ENCODE assay signal across 19 mouse cellular contexts in the genomic region with DNA sequence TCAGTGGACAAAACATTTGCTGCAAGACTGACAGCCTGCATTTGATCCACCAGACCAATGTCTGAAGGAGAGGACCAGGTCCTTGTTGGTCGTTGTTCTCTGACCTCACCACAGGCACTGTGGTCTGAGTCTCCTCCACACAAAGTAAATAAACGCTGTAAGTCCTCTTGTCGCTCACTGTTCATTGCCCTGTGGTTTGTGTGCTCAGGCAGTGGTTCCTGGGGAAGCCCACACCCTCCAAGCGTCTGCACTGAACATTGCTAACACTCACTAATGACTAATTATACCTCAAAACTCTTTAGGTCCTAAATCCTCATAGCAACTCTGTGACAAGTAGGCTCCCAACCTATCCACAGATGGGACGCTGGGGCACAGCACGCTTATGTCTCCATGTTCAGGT. TPM values are rescaled to one million over a fixed set of nuclear protein-coding genes. Genes with fewer than 3 reads are reported as not detected.
DNase-seq lines count a peak whose midpoint lies in the region; ATAC-seq and TF ChIP-seq lines count a peak whose summit lies in the region.
"Had no signal": no experiment of that assay in that cellular context is flagged by ENCODE, and none has a peak within 500 bp of the region (broad histone marks: within the 10 kb centered on the region; RNA-seq: fewer than 3 reads in every experiment).

No protein-coding gene starts in this region.

- H3K9ac ChIP-seq in liver, embryonic 14.5 days (replicated peaks), result no peak overlapping the region
- H3K9ac ChIP-seq in liver, embryonic 11.5 days (ENCODE audit: low read depth, low read length), result no peak overlapping the region
- H3K9ac ChIP-seq: embryonic facial prominence, embryonic 13.5 days; forebrain, embryonic 12.5 days; forebrain, postnatal 0 days had no signal

- H3K4me1 ChIP-seq in liver, embryonic 14.5 days (replicated peaks; ENCODE audit: control insufficient read depth in 2 of 2, insufficient read depth in 2 of 2, low read length in 1 of 2), result peaks cover 0 to 7% of the 10 kb centered on the region in 2 experiments; a peak in 1 of 4 replicates
- H3K4me1 ChIP-seq in liver, embryonic 11.5 days (replicated peaks; ENCODE audit: control insufficient read depth, insufficient read depth, low read length), result 0 out of 2 replicates have a peak, but pooled peaks cover 3% of the 10 kb centered on the region

- DNase-seq in liver, embryonic 14.5 days (ENCODE audit: low read depth in 3 of 3, low spot score in 3 of 3), result no peak
- no peak for DNase-seq in liver, embryonic 11.5 days (ENCODE audit: low spot score)
- peak; percentile 4 to 26 for DNase-seq in natural killer cell, adult 2 months (ENCODE audit: low spot score in 2 of 2)
- DNase-seq in yolk sac, embryonic 10.5 days (ENCODE audit: low spot score), result peak; percentile 66
- no peak for DNase-seq in cerebellum, postnatal 10 days
- no peak for DNase-seq in thymus, postnatal 14 days
- DNase-seq: adrenal gland, postnatal 10 days; cerebellum, adult 11 months; cerebellum, adult 8-10 months; cerebellum, postnatal 25 days; forebrain, postnatal 0 days; gastrocnemius, postnatal 25 days; heart, adult 11 months; heart, postnatal 14 days had no signal

- no peak overlapping the region for H3K27ac ChIP-seq in liver, embryonic 14.5 days
- no peak overlapping the region for H3K27ac ChIP-seq in liver, embryonic 11.5 days (ENCODE audit: low read depth, low read length)
- H3K27ac ChIP-seq: embryonic facial prominence, embryonic 13.5 days; forebrain, embryonic 12.5 days; hindbrain, embryonic 10.5 days had no signal

- 31% methylated on average over 6 of the region's 6 CpGs for WGBS in liver, embryonic 14.5 days (ENCODE audit: insufficient replicate concordance)
- WGBS in liver, embryonic 11.5 days, result 57% methylated on average over 6 of the region's 6 CpGs

- no peak overlapping the region for H3K4me2 ChIP-seq in liver, embryonic 14.5 days (ENCODE audit: low read depth)
- no peak overlapping the region for H3K4me2 ChIP-seq in liver, embryonic 11.5 days
- H3K4me2 ChIP-seq: embryonic facial prominence, embryonic 13.5 days; forebrain, embryonic 12.5 days had no signal

- H3K9me3 ChIP-seq in liver, embryonic 14.5 days (ENCODE audit: control insufficient read depth, low read length), result no peaks in the 10 kb centered on the region
- H3K9me3 ChIP-seq in liver, embryonic 11.5 days (ENCODE audit: control insufficient read depth, low read length), result no peaks in the 10 kb centered on the region
- H3K9me3 ChIP-seq: embryonic facial prominence, embryonic 13.5 days; forebrain, embryonic 12.5 days; hindbrain, embryonic 10.5 days had no signal

- TF ChIP-seq CTCF in liver, embryonic 14.5 days (IDR thresholded peaks at IDR 0.05; ENCODE audit: low read depth), result no peak

- no peaks in the 10 kb centered on the region for H3K27me3 ChIP-seq in liver, embryonic 14.5 days (ENCODE audit: control insufficient read depth, insufficient read depth, low read length)
- H3K27me3 ChIP-seq in liver, embryonic 11.5 days (replicated peaks; ENCODE audit: control insufficient read depth, insufficient read depth, low read length), result no peaks in the 10 kb centered on the region
- H3K27me3 ChIP-seq: embryonic facial prominence, embryonic 13.5 days; forebrain, embryonic 12.5 days had no signal

- no peak for TF ChIP-seq EP300 in liver, embryonic 14.5 days (IDR thresholded peaks at IDR 0.05; ENCODE audit: low read depth)

- no peaks in the 10 kb centered on the region for H3K36me3 ChIP-seq in liver, embryonic 14.5 days (replicated peaks; ENCODE audit: control insufficient read depth, insufficient read depth, low read depth)
- no peaks in the 10 kb centered on the region for H3K36me3 ChIP-seq in liver, embryonic 11.5 days (ENCODE audit: control insufficient read depth, insufficient read depth, low read length)
- H3K36me3 ChIP-seq: embryonic facial prominence, embryonic 13.5 days; forebrain, embryonic 12.5 days had no signal

- H3K4me3 ChIP-seq in liver, embryonic 14.5 days (ENCODE audit: insufficient read depth in 1 of 2, low read depth in 2 of 2, low read length in 2 of 2), result no peak overlapping the region
- H3K4me3 ChIP-seq in liver, embryonic 11.5 days (ENCODE audit: low read depth, low read length), result no peak overlapping the region
- H3K4me3 ChIP-seq: embryonic facial prominence, embryonic 13.5 days; forebrain, embryonic 12.5 days; hindbrain, embryonic 10.5 days had no signal

- ATAC-seq in liver, embryonic 14.5 days (ENCODE audit: insufficient read depth), result peak; percentile 23; the same call in 1 of the 2 replicates
- no peak for ATAC-seq in liver, embryonic 11.5 days (replicated peaks; ENCODE audit: low FRiP score)
- ATAC-seq in granulocyte monocyte progenitor cell, adult 5-6 weeks (replicated peaks; ENCODE audit: poor library complexity, severe bottlenecking), result peak; percentile 40; the same call in 1 of the 2 replicates
- ATAC-seq: forebrain, postnatal 0 days; hindbrain, embryonic 16.5 days had no signal

RNA-seq across cellular contexts. Expression of gene Has3, which starts 33.5 kb away (rescaled TPM):
- polyA plus RNA-seq in liver, embryonic 14.5 days (2012; rRNA removed), result 0.02 and 0.08 TPM in 2 replicates
- 0.04 TPM in 1 of 2 replicates, not detected in the other for polyA plus RNA-seq in liver, embryonic 14.5 days (2014; fragmentation: Nextera tagmentation; extraction: Ambion mirVana)
- polyA plus RNA-seq in liver, embryonic 11.5 days (2014; fragmentation: Nextera tagmentation; extraction: Ambion mirVana), result 0.07 and 0.09 TPM in 2 replicates
- total RNA-seq in granulocyte monocyte progenitor cell, adult 5-6 weeks (2014; fragmentation: Nextera tagmentation), result not detected in 2 replicates
- 0.17 and 0.77 TPM in 2 replicates for total RNA-seq in granulocyte monocyte progenitor cell, adult 5-6 weeks (2017)

RNA-seq across cellular contexts. Expression of gene Utp4, which starts 56.9 kb away (rescaled TPM):
- 23.4 and 27.3 TPM in 2 replicates for polyA plus RNA-seq in liver, embryonic 14.5 days (2012; rRNA removed)
- polyA plus RNA-seq in liver, embryonic 14.5 days (2014; fragmentation: Nextera tagmentation; extraction: Ambion mirVana), result 35.1 and 35.3 TPM in 2 replicates
- 111 and 120 TPM in 2 replicates for polyA plus RNA-seq in liver, embryonic 11.5 days (2014; fragmentation: Nextera tagmentation; extraction: Ambion mirVana)
- total RNA-seq in granulocyte monocyte progenitor cell, adult 5-6 weeks (2014; fragmentation: Nextera tagmentation), result 55.7 and 56.0 TPM in 2 replicates
- 50.3 and 57.8 TPM in 2 replicates for total RNA-seq in granulocyte monocyte progenitor cell, adult 5-6 weeks (2017)

Comparison
In these comparisons a context has a peak if more than half of its experiments do, and no peak if none do; other contexts are left out.
1. DNase-seq: peak in natural killer cell, adult 2 months (2 of 2) and yolk sac, embryonic 10.5 days (single experiment); none in liver, embryonic 14.5 days (0 of 3), liver, embryonic 11.5 days (single experiment), cerebellum, postnatal 10 days (0 of 2) and thymus, postnatal 14 days (single experiment).